Mouse (Mus musculus) gastrocnemius, adult 2 months (tissue): Measurements from ENCODE around the gene Plcb1. TPM values are rescaled to one million over a fixed set of nuclear protein-coding genes. Genes with fewer than 3 reads are reported as not detected.

Experiments
- DNase-seq: peaks from one replicate; pipeline ENCODE4 v3.0.0; 2022
- H3K27ac ChIP-seq: fragments of 200-600 bp; 2 replicates; pipeline ENCODE4 v1.8.1; 2022; ENCODE audit warnings: mild to moderate bottlenecking
- H3K4me3 ChIP-seq: fragments of 200-600 bp; 2 replicates; pipeline ENCODE4 v1.8.1; 2022; ENCODE audit warnings: mild to moderate bottlenecking, moderate library complexity
- CTCF ChIP-seq: fragments of 200-600 bp; IDR thresholded peaks from 2 replicates; pipeline ENCODE4 v1.8.1; 2022; ENCODE audit warnings: antibody characterized with exemption, mild to moderate bottlenecking, moderate library complexity
- intact Hi-C: fragments of 180-260 bp; cut with DNase I; formaldehyde crosslinking; loops from one replicate; pipeline ENCODE4 v1.15.1; 2025
- total RNA-seq, 2 experiments: library from RNA; stranded (reverse); gene quantifications; 2 replicates each; pipeline ENCODE4 v1.2.3; 2021

Plcb1 gene
- total RNA-seq, 2 experiments from 2014 or later, result 1.1 to 1.8 TPM

- intact Hi-C loops, result no loop called here
- no peak for TF ChIP-seq CTCF
- Histone ChIP-seq H3K4me3 (no peak overlapping the region), H3K27ac (peak overlapping the region; percentile 38)
- peak; percentile 23 for DNase-seq
Observed at GRCm38 (mm10) chr2:135492777-135493176, 706.9 kb downstream of the Plcb1 start.

GRCm38 (mm10) chr2:135496553-135496952 is 710.7 kb downstream of the Plcb1 start:
- no peak for DNase-seq
- H3K4me3 ChIP-seq, result no peak overlapping the region
- H3K27ac ChIP-seq, result no peak overlapping the region
- no peak for TF ChIP-seq CTCF
- intact Hi-C loops, result no loop called here

- no peak for TF ChIP-seq CTCF
- intact Hi-C loops, result no loop called here
- Histone ChIP-seq H3K27ac (no peak overlapping the region), H3K4me3 (no peak overlapping the region)
- no peak for DNase-seq
Observed at GRCm38 (mm10) chr2:135497251-135497650, 711.4 kb downstream of the Plcb1 start.

GRCm38 (mm10) chr2:135500872-135501271 is 715.0 kb downstream of the Plcb1 start:
- Histone ChIP-seq H3K27ac (no peak overlapping the region), H3K4me3 (no peak overlapping the region)
- TF ChIP-seq CTCF, result no peak
- DNase-seq, result no peak
- intact Hi-C loops, result no loop called here

GRCm38 (mm10) chr2:135503328-135503997 is 717.6 kb downstream of the Plcb1 start:
- Histone ChIP-seq H3K27ac (no peak overlapping the region), H3K4me3 (no peak overlapping the region)
- DNase-seq, result no peak
- intact Hi-C loops, result no loop called here
- TF ChIP-seq CTCF, result no peak

- intact Hi-C loops, result no loop called here
- no peak for TF ChIP-seq CTCF
- Histone ChIP-seq H3K27ac (no peak overlapping the region), H3K4me3 (no peak overlapping the region)
- DNase-seq, result no peak
Observed at GRCm38 (mm10) chr2:135503998-135504354, 718.1 kb downstream of the Plcb1 start.

- Histone ChIP-seq H3K27ac (no peak overlapping the region), H3K4me3 (no peak overlapping the region)
- TF ChIP-seq CTCF, result no peak
- DNase-seq, result no peak
- intact Hi-C loops, result no loop called here
Observed at GRCm38 (mm10) chr2:135507111-135507510, 721.2 kb downstream of the Plcb1 start.

- DNase-seq, result no peak
- TF ChIP-seq CTCF, result no peak
- Histone ChIP-seq H3K27ac (no peak overlapping the region), H3K4me3 (no peak overlapping the region)
- intact Hi-C loops, result no loop called here
Observed at GRCm38 (mm10) chr2:135518956-135519355, 733.1 kb downstream of the Plcb1 start.

Other genes starting within 250 kb of the Plcb1 start
- not detected for gene Hao1, start 231.7 kb upstream of the Plcb1 start, total RNA-seq
- 10 to 100 TPM; 11.2 to 16.5 TPM for gene Tmx4, start 141.9 kb upstream of the Plcb1 start, total RNA-seq